17 mouse cellular contexts compared by ENCODE assay signal in genomic region chr12:5363961-5364634, GRCm38 (mm10). TPM values are rescaled to one million over a fixed set of nuclear protein-coding genes. Genes with fewer than 3 reads are reported as not detected.
"Had no signal": no experiment of that assay in that cellular context is flagged by ENCODE, and none has a peak within 500 bp of the region (broad histone marks: within the 10 kb centered on the region; RNA-seq: fewer than 3 reads in every experiment).

No protein-coding gene starts in this region.

- H3K4me3 ChIP-seq: limb, embryonic 12.5 days; liver, embryonic 13.5 days; lung, embryonic 15.5 days; megakaryocyte, embryonic 14.5 days; midbrain, embryonic 12.5 days; neural tube, embryonic 12.5 days; stomach, embryonic 15.5 days had no signal

- H3K9me3 ChIP-seq: limb, embryonic 12.5 days; liver, embryonic 13.5 days; lung, embryonic 15.5 days; megakaryocyte, embryonic 14.5 days; midbrain, embryonic 12.5 days; neural tube, embryonic 12.5 days; stomach, embryonic 15.5 days had no signal

- H3K27ac ChIP-seq: limb, embryonic 12.5 days; liver, embryonic 13.5 days; lung, embryonic 15.5 days; macrophage; midbrain, embryonic 12.5 days; neural tube, embryonic 12.5 days; stomach, embryonic 15.5 days had no signal

- H3K27me3 ChIP-seq: limb, embryonic 12.5 days; liver, embryonic 13.5 days; lung, embryonic 15.5 days; megakaryocyte, embryonic 14.5 days; midbrain, embryonic 12.5 days; neural tube, embryonic 12.5 days; stomach, embryonic 15.5 days had no signal

- H3K4me1 ChIP-seq: liver, embryonic 13.5 days; lung, embryonic 15.5 days; megakaryocyte, embryonic 14.5 days; neural tube, embryonic 12.5 days; stomach, embryonic 15.5 days had no signal

- DNase-seq: kidney, adult 8-10 months; kidney, postnatal 25 days; liver; liver, embryonic 13.5 days; liver, postnatal 0 days; lung, postnatal 14 days; right cerebral cortex, postnatal 14 days; thymus, adult 2 months; thymus, postnatal 25 days had no signal

- ATAC-seq: liver, postnatal 0 days had no signal

- H3K36me3 ChIP-seq: limb, embryonic 12.5 days; liver, embryonic 13.5 days; lung, embryonic 15.5 days; midbrain, embryonic 12.5 days; neural tube, embryonic 12.5 days; stomach, embryonic 15.5 days had no signal

- H3K9ac ChIP-seq: limb, embryonic 12.5 days; liver, embryonic 13.5 days; liver, postnatal 0 days; lung, embryonic 15.5 days; midbrain, embryonic 12.5 days; neural tube, embryonic 12.5 days; stomach, embryonic 15.5 days had no signal

- H3K4me2 ChIP-seq: limb, embryonic 12.5 days; liver, embryonic 13.5 days; lung, embryonic 15.5 days; midbrain, embryonic 12.5 days; neural tube, embryonic 12.5 days; stomach, embryonic 15.5 days had no signal

RNA-seq across cellular contexts. Expression of gene Klhl29, which starts 11.4 kb away (rescaled TPM):
- total RNA-seq: monocyte, adult 5-6 weeks had no signal
- polyA plus RNA-seq: macrophage had no signal
